In the genomic region with DNA sequence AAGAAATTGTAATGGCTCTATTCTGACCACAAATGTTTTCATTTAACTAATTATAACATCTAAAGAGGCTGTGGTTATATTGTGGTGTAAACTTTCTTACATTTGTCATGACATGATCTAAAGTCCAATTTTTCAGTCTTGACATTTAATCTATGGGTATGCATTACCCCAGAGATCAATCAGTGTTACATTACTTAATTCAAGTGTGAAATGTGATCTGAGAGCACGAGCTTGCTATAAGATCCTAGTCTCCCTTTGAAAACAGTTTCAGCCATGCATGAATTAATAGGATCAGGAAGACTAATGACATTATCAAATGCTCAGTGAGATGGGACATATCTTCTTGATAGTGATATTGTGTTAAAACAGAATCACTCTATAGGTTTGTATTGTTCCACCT, we compare ENCODE assay signal across 25 mouse cellular contexts.
DNase-seq lines count a peak whose midpoint lies in the region; ATAC-seq and TF ChIP-seq lines count a peak whose summit lies in the region.
"Had no signal": no experiment of that assay in that cellular context is flagged by ENCODE, and none has a peak within 500 bp of the region (broad histone marks: within the 10 kb centered on the region; RNA-seq: fewer than 3 reads in every experiment).

No protein-coding gene starts in this region.

- H3K36me3 ChIP-seq in forebrain, embryonic 11.5 days (ENCODE audit: control insufficient read depth, insufficient read depth, low read length), result no peaks in the 10 kb centered on the region
- no peaks in the 10 kb centered on the region for H3K36me3 ChIP-seq in forebrain, postnatal 0 days (ENCODE audit: insufficient read depth)
- no peaks in the 10 kb centered on the region for H3K36me3 ChIP-seq in midbrain, embryonic 11.5 days (ENCODE audit: control insufficient read depth, insufficient read depth, low read length)
- H3K36me3 ChIP-seq in midbrain, embryonic 15.5 days (replicated peaks), result no peaks in the 10 kb centered on the region
- H3K36me3 ChIP-seq: embryonic facial prominence, embryonic 13.5 days; forebrain, embryonic 10.5 days; heart, embryonic 10.5 days; heart, embryonic 13.5 days; hindbrain, embryonic 15.5 days; intestine, embryonic 15.5 days had no signal

- H3K4me2 ChIP-seq in forebrain, embryonic 11.5 days (ENCODE audit: low read depth, low read length, severe bottlenecking), result no peak overlapping the region
- no peak overlapping the region for H3K4me2 ChIP-seq in forebrain, postnatal 0 days (ENCODE audit: low read depth)
- no peak overlapping the region for H3K4me2 ChIP-seq in midbrain, embryonic 11.5 days
- no peak overlapping the region for H3K4me2 ChIP-seq in midbrain, embryonic 15.5 days
- H3K4me2 ChIP-seq: embryonic facial prominence, embryonic 13.5 days; heart, embryonic 13.5 days; hindbrain, embryonic 15.5 days; intestine, embryonic 15.5 days had no signal

- no peak overlapping the region for H3K4me3 ChIP-seq in forebrain, embryonic 11.5 days (ENCODE audit: low read depth, low read length)
- no peak overlapping the region for H3K4me3 ChIP-seq in forebrain, postnatal 0 days (ENCODE audit: low read depth, low read length)
- H3K4me3 ChIP-seq in midbrain, embryonic 11.5 days (ENCODE audit: low read depth, low read length), result no peak overlapping the region
- H3K4me3 ChIP-seq in midbrain, embryonic 15.5 days, result no peak overlapping the region
- H3K4me3 ChIP-seq: embryonic facial prominence, embryonic 13.5 days; forebrain, embryonic 10.5 days; heart, adult 2 months; heart, embryonic 10.5 days; heart, embryonic 13.5 days; hindbrain, embryonic 15.5 days; intestine, embryonic 15.5 days had no signal

- H3K27me3 ChIP-seq in forebrain, embryonic 11.5 days (ENCODE audit: control insufficient read depth, insufficient read depth, low read length), result no peaks in the 10 kb centered on the region
- H3K27me3 ChIP-seq in forebrain, postnatal 0 days (ENCODE audit: insufficient read depth, low read length), result no peaks in the 10 kb centered on the region
- no peaks in the 10 kb centered on the region for H3K27me3 ChIP-seq in midbrain, embryonic 11.5 days (ENCODE audit: control insufficient read depth, insufficient read depth, low read length)
- no peaks in the 10 kb centered on the region for H3K27me3 ChIP-seq in midbrain, embryonic 15.5 days (replicated peaks)
- H3K27me3 ChIP-seq: embryonic facial prominence, embryonic 13.5 days; heart, embryonic 13.5 days; hindbrain, embryonic 15.5 days; intestine, embryonic 15.5 days had no signal

- TF ChIP-seq CTCF in forebrain, postnatal 0 days (IDR thresholded peaks at IDR 0.05; ENCODE audit: low read depth), result no peak

- H3K9ac ChIP-seq in forebrain, embryonic 11.5 days (ENCODE audit: low read length), result no peak overlapping the region
- no peak overlapping the region for H3K9ac ChIP-seq in forebrain, postnatal 0 days
- no peak overlapping the region for H3K9ac ChIP-seq in midbrain, embryonic 11.5 days (ENCODE audit: low read length)
- H3K9ac ChIP-seq in midbrain, embryonic 15.5 days, result no peak overlapping the region
- H3K9ac ChIP-seq: embryonic facial prominence, embryonic 13.5 days; heart, embryonic 13.5 days; hindbrain, embryonic 15.5 days; intestine, embryonic 15.5 days had no signal

- peak; percentile 53; the same call in 1 of the 2 replicates for ATAC-seq in forebrain, embryonic 11.5 days (replicated peaks; ENCODE audit: low FRiP score)
- no peak for ATAC-seq in forebrain, postnatal 0 days
- ATAC-seq in midbrain, embryonic 11.5 days (ENCODE audit: low FRiP score), result peak; percentile 24; the same call in 1 of the 2 replicates
- no peak for ATAC-seq in midbrain, embryonic 15.5 days (replicated peaks)
- ATAC-seq: CD4-positive, CD25-positive, alpha-beta regulatory T cell, adult 4 months; forebrain, embryonic 14.5 days; intestine, embryonic 15.5 days had no signal

- no peak overlapping the region for H3K27ac ChIP-seq in forebrain, embryonic 11.5 days (ENCODE audit: low read depth, low read length)
- H3K27ac ChIP-seq in forebrain, postnatal 0 days (ENCODE audit: low read depth, low read length), result no peak overlapping the region
- H3K27ac ChIP-seq in midbrain, embryonic 11.5 days (ENCODE audit: low read depth, low read length), result no peak overlapping the region
- no peak overlapping the region for H3K27ac ChIP-seq in midbrain, embryonic 15.5 days
- H3K27ac ChIP-seq: embryonic facial prominence, embryonic 13.5 days; forebrain, embryonic 10.5 days; heart, adult 2 months; heart, embryonic 10.5 days; heart, embryonic 13.5 days; hindbrain, embryonic 15.5 days; intestine, embryonic 15.5 days had no signal

- H3K4me1 ChIP-seq in forebrain, embryonic 11.5 days (replicated peaks; ENCODE audit: control insufficient read depth, insufficient read depth, low read length), result no peaks in the 10 kb centered on the region
- no peaks in the 10 kb centered on the region for H3K4me1 ChIP-seq in forebrain, postnatal 0 days (ENCODE audit: insufficient read depth)
- H3K4me1 ChIP-seq in midbrain, embryonic 11.5 days (ENCODE audit: control insufficient read depth, insufficient read depth, low read length), result no peaks in the 10 kb centered on the region
- H3K4me1 ChIP-seq in midbrain, embryonic 15.5 days, result no peaks in the 10 kb centered on the region
- H3K4me1 ChIP-seq: embryonic facial prominence, embryonic 13.5 days; heart, embryonic 10.5 days; heart, embryonic 13.5 days; hindbrain, embryonic 15.5 days; intestine, embryonic 15.5 days had no signal

- no peaks in the 10 kb centered on the region for H3K9me3 ChIP-seq in forebrain, embryonic 11.5 days (ENCODE audit: control insufficient read depth, low read length)
- H3K9me3 ChIP-seq in forebrain, postnatal 0 days (ENCODE audit: low read length), result no peaks in the 10 kb centered on the region
- no peaks in the 10 kb centered on the region for H3K9me3 ChIP-seq in midbrain, embryonic 11.5 days (ENCODE audit: control insufficient read depth, low read length)
- H3K9me3 ChIP-seq in midbrain, embryonic 15.5 days, result no peaks in the 10 kb centered on the region
- H3K9me3 ChIP-seq: embryonic facial prominence, embryonic 13.5 days; forebrain, embryonic 10.5 days; heart, embryonic 10.5 days; heart, embryonic 13.5 days; hindbrain, embryonic 15.5 days; intestine, embryonic 15.5 days had no signal

- 17% methylated on average over 1 of the region's 1 CpGs for WGBS in forebrain, embryonic 11.5 days
- WGBS in forebrain, postnatal 0 days, result 16% methylated on average over 1 of the region's 1 CpGs
- 29% methylated on average over 1 of the region's 1 CpGs for WGBS in midbrain, embryonic 11.5 days
- WGBS in midbrain, embryonic 15.5 days, result 16% methylated on average over 1 of the region's 1 CpGs

- DNase-seq in forebrain, embryonic 11.5 days (ENCODE audit: low spot score), result no peak
- no peak for DNase-seq in forebrain, postnatal 0 days
- DNase-seq in midbrain, embryonic 11.5 days (ENCODE audit: low spot score, missing footprints), result no peak
- DNase-seq in mesoderm, embryonic 11.5 days (ENCODE audit: low read depth, low spot score), result peak; percentile 4
- DNase-seq in retina, postnatal 1 day, result peak; percentile 18
- no peak for DNase-seq in heart, postnatal 4 days
- DNase-seq: adrenal gland, adult 2 months; adrenal gland, postnatal 14 days; cerebellum, adult 11-12 months; cerebellum, adult 8-10 months; cerebellum, postnatal 10 days; cerebellum, postnatal 36 days; gastrocnemius, postnatal 25 days; heart, adult 2 months; heart, postnatal 14 days; kidney, adult 11 months had no signal

Comparison
In these comparisons a context has a peak if more than half of its experiments do, and no peak if none do; other contexts are left out.
1. ATAC-seq: peak in forebrain, embryonic 11.5 days (single experiment) and midbrain, embryonic 11.5 days (single experiment); none in forebrain, postnatal 0 days (single experiment) and midbrain, embryonic 15.5 days (single experiment).
2. DNase-seq: peak in mesoderm, embryonic 11.5 days (single experiment) and retina, postnatal 1 day (single experiment); none in forebrain, embryonic 11.5 days (single experiment), forebrain, postnatal 0 days (single experiment), midbrain, embryonic 11.5 days (single experiment) and heart, postnatal 4 days (single experiment).